Mouse (Mus musculus) R1 (cell line): Measurements from ENCODE around the gene 1700031F05Rik.
"Not testable (repeated sequence)": the region's sequence is repeated elsewhere in the genome, so short reads cannot be mapped to it uniquely, and the experiment has no call there.

Experiments
- DNase-seq: peaks from one replicate; pipeline ENCODE4 v3.0.0-alpha.2; 2018; ENCODE audit warnings: low read depth, low spot score

The 1700031F05Rik gene

DNA sequence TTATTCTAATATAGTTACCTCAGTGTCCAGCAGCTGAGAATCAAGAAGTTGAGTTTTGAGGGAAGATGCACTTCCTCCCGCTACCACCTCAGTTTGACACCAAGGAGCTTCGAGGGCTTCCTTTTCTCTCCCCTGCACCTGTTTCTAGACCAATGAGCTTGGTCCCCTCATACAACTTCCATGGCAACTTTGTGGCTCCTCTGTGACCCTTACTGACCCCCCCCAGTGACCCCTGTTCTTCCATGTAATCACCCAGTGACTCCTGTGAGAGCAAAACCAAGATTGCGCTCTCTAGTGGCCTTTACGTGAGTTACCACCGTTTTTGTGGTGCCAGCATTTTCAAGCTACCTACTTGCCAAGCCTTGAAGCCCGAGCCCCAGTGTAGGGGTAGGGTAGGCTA is at the start of gene 1700031F05Rik:
TSS of gene 1700031F05Rik (minus strand) at position 101 of the 400 bp plus-strand sequence.
- DNase-seq: peak; percentile 12

- DNase-seq: not testable (repeated sequence)
Measured at GRCm38 (mm10) chrX:102914823-102915222, 47.1 kb upstream of the 1700031F05Rik start.

DNA sequence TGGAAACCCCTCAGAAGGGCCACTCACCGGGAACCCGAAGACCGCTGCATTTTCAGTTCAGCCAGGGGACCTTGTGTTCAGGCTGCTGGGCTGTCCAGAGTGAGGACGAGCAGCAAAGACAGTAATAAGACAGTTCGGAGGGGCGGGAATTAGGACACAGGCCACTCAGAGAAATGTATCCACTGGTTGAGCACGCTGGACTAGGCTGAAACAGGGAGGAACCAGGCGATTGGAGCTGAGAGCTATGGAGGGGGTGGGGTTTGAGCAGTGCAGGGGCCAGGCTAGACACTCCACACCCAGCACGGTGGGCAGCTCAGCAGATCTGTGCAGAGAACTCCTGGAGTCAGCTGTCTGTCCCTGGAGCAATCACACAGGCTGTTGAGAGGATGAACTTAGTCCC is 40.8 kb upstream of the 1700031F05Rik start, which contains the start of the genes Dmrtc1a and 1700011M02Rik:
TSS of gene Dmrtc1a (minus strand) at position 101 of the 400 bp plus-strand sequence.
TSS of gene 1700011M02Rik (plus strand) at position 319 of the 400 bp plus-strand sequence.
- not testable (repeated sequence) for DNase-seq

GRCm38 (mm10) chrX:102854516-102854915 is 13.3 kb downstream of the 1700031F05Rik start, which contains the start of gene Dmrtc1c2:
Dmrtc1c2 (minus strand) TSS chrX:102854616.
- not testable (repeated sequence) for DNase-seq

- no peak for DNase-seq
Measured at GRCm38 (mm10) chrX:102812311-102812710, 55.5 kb downstream of the 1700031F05Rik start.
